Mouse (Mus musculus) kidney, adult 2 months (tissue): ENCODE results near the gene E130114P18Rik. TPM values are rescaled to one million over a fixed set of nuclear protein-coding genes. Genes with fewer than 3 reads are reported as not detected.

Source experiments
- DNase-seq: peaks from one replicate; pipeline ENCODE4 v3.0.0; 2021
- H3K27ac ChIP-seq: fragments of 200-500 bp; 2 replicates; pipeline ENCODE4 v1.5.1; 2012; ENCODE audit warnings: low read depth, low read length, control low read depth, inconsistent platforms; ENCODE audit not compliant: insufficient read depth
- H3K27me3 ChIP-seq: fragments of 200-500 bp; replicated peaks from 2 replicates; pipeline ENCODE4 v1.6.1; 2012; ENCODE audit warnings: mild to moderate bottlenecking, moderate library complexity, low read length, inconsistent platforms; ENCODE audit not compliant: control insufficient read depth, insufficient read depth
- H3K36me3 ChIP-seq: fragments of 200-500 bp; 2 replicates; pipeline ENCODE4 v1.6.1; 2012; ENCODE audit warnings: mild to moderate bottlenecking, moderate library complexity, low read length, inconsistent platforms; ENCODE audit not compliant: control insufficient read depth, insufficient read depth
- H3K4me1 ChIP-seq: fragments of 200-500 bp; 2 replicates; pipeline ENCODE4 v1.6.1; 2011; ENCODE audit warnings: low read length; ENCODE audit not compliant: control insufficient read depth, insufficient read depth
- H3K4me3 ChIP-seq: fragments of 200-500 bp; 2 replicates; pipeline ENCODE4 v1.5.1; 2011; ENCODE audit warnings: mild to moderate bottlenecking, low read depth, low read length, control low read depth; ENCODE audit not compliant: insufficient read depth
- CTCF ChIP-seq: fragments of 200-500 bp; conservative IDR thresholded peaks from 2 replicates; pipeline ENCODE4 v1.5.1; 2011; ENCODE audit warnings: low read depth, mild to moderate bottlenecking, control low read depth, low read length, moderate library complexity, mixed read lengths; ENCODE audit not compliant: insufficient read depth, insufficient read length
- POLR2A ChIP-seq: fragments of 200-500 bp; IDR thresholded peaks from one replicate; pipeline ENCODE4 v1.6.1; 2011; ENCODE audit warnings: low read depth, low read length, control low read depth
- WGBS: fragments of 180-500 bp; shearing (Covaris S2); methylation state at CpG from one replicate; pipeline ENCODE4 v1.1.7; 2018; 5-methylcytosine and 5-hydroxymethylcytosine counted together
- polyA plus RNA-seq: library from polyadenylated mRNA; depleted of rRNA; stranded (reverse); fragments of >200 nt; gene quantifications from 2 replicates; pipeline ENCODE4 v1.2.3, GENCODE M21; 2012

Gene E130114P18Rik
- polyA plus RNA-seq, 1 experiment, result 0.45 TPM

DNA sequence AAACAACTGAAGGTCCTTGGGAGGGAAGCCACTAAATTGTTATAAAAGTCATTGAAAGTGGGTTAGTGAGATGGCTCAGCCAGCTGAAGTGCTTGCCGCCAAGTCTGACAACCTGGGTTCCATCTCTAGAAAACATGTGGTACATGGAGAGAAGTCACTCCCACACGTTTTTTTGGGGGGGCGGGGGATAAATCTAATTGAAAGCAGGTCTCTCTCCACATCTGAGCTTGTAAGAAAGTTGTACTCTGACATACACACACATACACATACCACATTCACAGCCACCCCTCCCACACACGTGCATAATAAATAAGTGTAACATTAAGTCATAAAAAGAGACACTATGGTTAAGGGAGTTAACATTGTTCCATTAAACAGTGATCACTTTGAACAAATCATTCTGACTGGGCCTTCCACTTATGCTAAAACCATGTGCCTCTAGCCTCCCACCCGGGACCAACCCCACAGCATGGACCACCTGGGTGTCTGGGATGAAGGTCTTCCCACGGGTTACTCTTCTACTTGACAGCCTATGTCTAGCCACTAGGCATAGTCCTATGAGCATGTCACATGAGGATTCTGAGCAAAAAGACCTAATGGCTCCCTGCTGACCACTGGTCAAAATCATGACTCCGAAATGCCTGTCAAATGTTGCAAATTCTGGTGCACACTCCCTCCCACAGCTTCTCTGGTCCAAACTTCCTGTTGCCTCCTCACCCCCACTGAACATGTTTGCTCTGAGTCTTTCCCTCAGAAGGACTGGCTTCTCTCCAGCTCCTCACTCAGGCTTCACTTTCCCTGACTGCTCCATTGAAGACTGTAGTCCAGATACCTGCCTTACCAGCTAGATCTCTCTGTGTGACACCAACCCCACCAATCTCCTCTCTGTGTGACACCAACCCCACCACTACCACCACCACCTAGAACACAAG lies 80.9 kb downstream of the E130114P18Rik start:
- Histone ChIP-seq H3K27me3 (no peaks in the 10 kb centered on the region), H3K27ac (no peak overlapping the region), H3K4me1 (no peaks in the 10 kb centered on the region), H3K36me3 (no peaks in the 10 kb centered on the region), H3K4me3 (no peak overlapping the region)
- DNase-seq, result peak; percentile 73
- no peak for TF ChIP-seq POLR2A
- no peak for TF ChIP-seq CTCF
- 47% methylated on average over 7 of the region's 7 CpGs for WGBS

DNA sequence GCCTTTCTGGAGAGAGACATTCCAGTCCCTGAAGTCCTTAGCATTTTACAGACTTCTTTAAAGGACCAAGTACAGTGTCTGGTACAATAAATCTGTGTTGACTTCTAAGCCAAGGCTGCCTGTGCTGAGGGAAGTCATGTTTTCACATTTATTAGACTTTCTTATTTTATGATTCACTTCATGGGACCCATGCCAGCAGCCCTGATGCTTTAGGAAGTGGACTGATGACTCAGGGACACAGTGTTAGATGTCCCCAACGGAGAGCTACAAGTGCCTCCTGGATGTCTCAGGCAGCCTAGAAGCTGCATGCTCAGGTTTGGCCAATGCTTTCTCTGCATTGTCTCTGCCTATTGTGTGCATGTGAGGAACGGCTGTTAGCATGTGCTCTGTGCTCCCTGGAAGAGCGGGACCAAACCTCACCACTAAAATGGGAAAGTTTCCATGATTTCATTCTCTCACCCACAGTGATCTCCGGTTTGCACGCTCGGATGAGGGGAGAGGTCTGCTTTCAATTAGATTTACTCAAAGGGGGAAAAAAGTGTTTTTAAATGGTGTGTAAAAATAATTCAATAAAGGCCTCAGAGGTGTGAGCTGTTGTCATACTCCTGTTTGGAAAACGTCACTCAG lies 82.4 kb downstream of the E130114P18Rik start:
- Histone ChIP-seq H3K36me3 (no peaks in the 10 kb centered on the region), H3K4me3 (no peak overlapping the region), H3K27ac (no peak overlapping the region), H3K4me1 (no peaks in the 10 kb centered on the region), H3K27me3 (no peaks in the 10 kb centered on the region)
- WGBS, result 72% methylated on average over 7 of the region's 7 CpGs
- DNase-seq, result peak; percentile 42
- TF ChIP-seq CTCF, result no peak
- no peak for TF ChIP-seq POLR2A

GRCm38 (mm10) chr4:97693931-97694330 lies 83.9 kb downstream of the E130114P18Rik start:
- no peaks in the 10 kb centered on the region for H3K27me3 ChIP-seq
- TF ChIP-seq CTCF (no peak), POLR2A (no peak)
- no peak overlapping the region for H3K27ac ChIP-seq
- H3K4me1 ChIP-seq, result no peaks in the 10 kb centered on the region
- no peaks in the 10 kb centered on the region for H3K36me3 ChIP-seq
- H3K4me3 ChIP-seq, result no peak overlapping the region
- WGBS, result 85% methylated on average over 4 of the region's 4 CpGs
- DNase-seq, result no peak

- H3K27me3 ChIP-seq, result no peaks in the 10 kb centered on the region
- no peak overlapping the region for H3K27ac ChIP-seq
- TF ChIP-seq CTCF (no peak), POLR2A (no peak)
- H3K36me3 ChIP-seq, result no peaks in the 10 kb centered on the region
- 91% methylated on average over 4 of the region's 4 CpGs for WGBS
- DNase-seq, result no peak
- H3K4me1 ChIP-seq, result no peaks in the 10 kb centered on the region
- H3K4me3 ChIP-seq, result no peak overlapping the region
These were observed 84.8 kb downstream of the E130114P18Rik start for GRCm38 (mm10) chr4:97693054-97693453.

GRCm38 (mm10) chr4:97690384-97690766 lies 87.5 kb downstream of the E130114P18Rik start:
- no peak overlapping the region for H3K27ac ChIP-seq
- H3K4me1 ChIP-seq, result no peaks in the 10 kb centered on the region
- 82% methylated on average over 7 of the region's 7 CpGs for WGBS
- no peak for DNase-seq
- no peaks in the 10 kb centered on the region for H3K36me3 ChIP-seq
- H3K4me3 ChIP-seq, result no peak overlapping the region
- H3K27me3 ChIP-seq, result no peaks in the 10 kb centered on the region
- TF ChIP-seq POLR2A, result no peak
- no peak for TF ChIP-seq CTCF

DNA sequence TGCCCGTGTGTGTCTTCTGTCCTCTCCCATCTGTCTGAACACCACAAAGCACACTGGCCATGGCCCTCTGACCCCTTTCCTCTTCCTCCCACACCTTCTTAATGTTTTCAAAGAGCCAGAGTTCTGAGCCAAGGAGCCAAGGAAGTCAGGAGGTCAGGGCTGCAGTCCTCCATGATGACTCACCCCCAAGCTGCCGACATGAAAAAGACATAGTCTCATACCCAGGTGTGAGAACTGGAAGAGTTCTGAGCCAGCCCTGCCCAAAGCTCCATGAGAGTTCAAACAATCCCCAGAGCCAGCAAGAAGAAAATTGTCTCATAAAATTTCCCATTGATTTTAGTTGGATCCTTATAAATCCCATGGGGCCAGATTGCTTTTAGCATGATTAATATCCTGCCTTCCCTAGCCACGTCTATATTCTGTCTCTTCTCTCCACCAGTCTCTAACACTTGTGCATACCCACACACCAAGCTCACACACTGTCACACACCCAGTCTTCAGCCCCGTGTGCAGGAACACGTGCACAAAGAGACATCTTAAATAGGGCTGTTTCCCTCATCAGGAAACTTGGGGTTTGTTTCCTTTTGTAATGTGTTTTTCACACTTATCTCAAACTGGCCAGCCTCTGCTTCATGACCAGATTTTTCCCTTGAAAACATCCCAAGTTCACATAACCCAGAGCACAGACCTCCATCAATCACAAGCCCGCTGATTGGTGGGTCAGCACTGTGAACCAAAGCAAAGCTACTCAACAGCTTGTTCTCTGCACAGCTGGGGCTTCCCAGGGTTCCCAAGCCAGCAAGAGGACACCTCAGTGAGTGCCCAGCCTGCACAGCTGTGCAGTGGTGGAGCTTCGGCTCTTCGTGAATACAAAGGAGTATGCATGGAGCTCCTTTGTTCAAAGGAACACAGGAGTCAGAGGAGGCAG lies 88.2 kb downstream of the E130114P18Rik start:
- H3K4me1 ChIP-seq, result no peaks in the 10 kb centered on the region
- no peak overlapping the region for H3K27ac ChIP-seq
- H3K27me3 ChIP-seq, result no peaks in the 10 kb centered on the region
- TF ChIP-seq POLR2A (no peak), CTCF (no peak)
- H3K4me3 ChIP-seq, result no peak overlapping the region
- 35% methylated on average over 8 of the region's 8 CpGs for whole genome bisulfite sequencing
- DNase-seq, result peak; percentile 68
- H3K36me3 ChIP-seq, result no peaks in the 10 kb centered on the region

DNA sequence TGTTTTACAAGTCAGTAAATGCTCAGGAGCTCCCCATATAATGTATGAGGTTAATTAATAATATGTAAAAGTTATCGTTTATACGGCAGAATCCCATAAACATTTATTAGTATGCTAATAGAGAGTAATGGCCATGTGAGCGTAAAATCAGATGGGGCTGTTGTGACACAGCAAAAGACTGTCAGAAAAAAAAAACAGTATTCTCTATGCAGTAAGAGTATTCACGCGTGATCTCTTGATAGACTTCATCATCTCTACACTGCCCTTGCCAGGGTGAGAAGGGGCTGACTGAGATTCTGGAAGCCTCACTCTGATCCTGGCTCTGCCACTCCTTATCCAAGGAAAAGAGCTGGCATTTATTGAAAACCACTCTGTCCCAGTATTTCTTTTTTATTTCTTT lies 91.9 kb downstream of the E130114P18Rik start:
- WGBS, result 85% methylated on average over 5 of the region's 5 CpGs
- Histone ChIP-seq H3K4me1 (no peaks in the 10 kb centered on the region), H3K27me3 (no peaks in the 10 kb centered on the region), H3K27ac (no peak overlapping the region), H3K4me3 (no peak overlapping the region), H3K36me3 (no peaks in the 10 kb centered on the region)
- TF ChIP-seq POLR2A (no peak), CTCF (no peak)
- no peak for DNase-seq
